34 mouse cellular contexts compared by ENCODE assay signal in the genomic region with DNA sequence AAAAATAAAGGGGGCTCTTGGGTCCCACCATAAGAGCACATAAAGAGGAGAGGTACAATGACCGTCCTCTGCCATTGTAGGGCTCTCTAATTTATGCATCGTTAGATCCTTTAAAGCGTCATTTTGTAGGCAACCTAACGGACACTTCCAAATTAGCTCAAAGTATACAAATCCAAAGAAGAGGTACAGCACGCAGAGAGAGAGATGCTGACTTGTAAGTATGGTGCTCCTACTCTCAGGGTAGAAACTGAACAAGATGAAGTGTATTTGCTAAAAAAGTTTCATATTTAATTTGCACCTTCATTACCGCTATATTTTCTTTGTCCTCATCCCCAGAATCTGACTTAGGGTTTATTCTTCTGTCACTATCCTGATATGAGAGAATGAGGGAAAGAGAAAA. TPM values are rescaled to one million over a fixed set of nuclear protein-coding genes. Genes with fewer than 3 reads are reported as not detected.
DNase-seq lines count a peak whose midpoint lies in the region; ATAC-seq and TF ChIP-seq lines count a peak whose summit lies in the region.
"Had no signal": no experiment of that assay in that cellular context is flagged by ENCODE, and none has a peak within 500 bp of the region (broad histone marks: within the 10 kb centered on the region; RNA-seq: fewer than 3 reads in every experiment).

No protein-coding gene starts in this region.

- no peak overlapping the region for H3K4me2 ChIP-seq in forebrain, embryonic 14.5 days (ENCODE audit: low read length)
- no peak overlapping the region for H3K4me2 ChIP-seq in forebrain, embryonic 16.5 days (ENCODE audit: low read length)
- no peak overlapping the region for H3K4me2 ChIP-seq in midbrain, embryonic 16.5 days (ENCODE audit: low read length)
- H3K4me2 ChIP-seq in midbrain, embryonic 14.5 days (ENCODE audit: low read length), result no peak overlapping the region

- ATAC-seq in forebrain, embryonic 14.5 days, result no peak
- ATAC-seq in forebrain, embryonic 16.5 days, result no peak
- ATAC-seq in midbrain, embryonic 16.5 days, result no peak
- no peak for ATAC-seq in midbrain, embryonic 14.5 days (ENCODE audit: low FRiP score, low TSS enrichment)
- ATAC-seq: activated CD4-positive, CD25-positive, alpha-beta regulatory T cell, adult 4 months; CD4-positive, CD25-positive, alpha-beta regulatory T cell, adult 4 months had no signal

- H3K9ac ChIP-seq in forebrain, embryonic 14.5 days (ENCODE audit: low read length), result no peak overlapping the region
- H3K9ac ChIP-seq in forebrain, embryonic 16.5 days (replicated peaks; ENCODE audit: low read depth, low read length), result no peak overlapping the region
- H3K9ac ChIP-seq in midbrain, embryonic 16.5 days (ENCODE audit: low read depth, low read length), result no peak overlapping the region
- no peak overlapping the region for H3K9ac ChIP-seq in midbrain, embryonic 14.5 days (replicated peaks; ENCODE audit: low read length)
- H3K9ac ChIP-seq: embryonic facial prominence, embryonic 15.5 days; heart, embryonic 13.5 days; hindbrain, embryonic 15.5 days; intestine, embryonic 15.5 days; limb, embryonic 13.5 days; lung, embryonic 15.5 days; neural tube, embryonic 12.5 days had no signal

- H3K27ac ChIP-seq in forebrain, embryonic 14.5 days (ENCODE audit: low read depth, low read length), result no peak overlapping the region
- H3K27ac ChIP-seq in forebrain, embryonic 16.5 days (ENCODE audit: low read length), result no peak overlapping the region
- no peak overlapping the region; the same call in 1 of the 2 replicates for H3K27ac ChIP-seq in midbrain, embryonic 10.5 days (replicated peaks)
- H3K27ac ChIP-seq in midbrain, embryonic 16.5 days (ENCODE audit: low read length), result no peak overlapping the region
- no peak overlapping the region for H3K27ac ChIP-seq in midbrain, embryonic 14.5 days (replicated peaks; ENCODE audit: low read depth, low read length)
- H3K27ac ChIP-seq: embryonic facial prominence, embryonic 10.5 days; embryonic facial prominence, embryonic 15.5 days; gastrocnemius, adult 2 months; heart, adult 2 months; heart, embryonic 13.5 days; hindbrain, embryonic 15.5 days; intestine, embryonic 15.5 days; limb, embryonic 13.5 days; lung, embryonic 15.5 days; neural tube, embryonic 12.5 days; stomach, postnatal 0 days had no signal

- peaks cover 76% of the 10 kb centered on the region for H3K27me3 ChIP-seq in forebrain, embryonic 14.5 days (replicated peaks; ENCODE audit: control insufficient read depth, insufficient read depth, low read length)
- H3K27me3 ChIP-seq in forebrain, embryonic 16.5 days (replicated peaks; ENCODE audit: control insufficient read depth, insufficient read depth, low read length), result peaks cover 50% of the 10 kb centered on the region
- H3K27me3 ChIP-seq in midbrain, embryonic 10.5 days (ENCODE audit: low read depth, poor library complexity, severe bottlenecking), result peaks cover 97% of the 10 kb centered on the region
- peaks cover 39% of the 10 kb centered on the region for H3K27me3 ChIP-seq in midbrain, embryonic 16.5 days (ENCODE audit: control insufficient read depth, insufficient read depth, low read depth, low read length)
- H3K27me3 ChIP-seq in midbrain, embryonic 14.5 days (ENCODE audit: control insufficient read depth, insufficient read depth, low read length), result peaks cover 76% of the 10 kb centered on the region

- H3K4me3 ChIP-seq in forebrain, embryonic 14.5 days (ENCODE audit: low read depth, low read length), result no peak overlapping the region
- no peak overlapping the region for H3K4me3 ChIP-seq in forebrain, embryonic 16.5 days (replicated peaks; ENCODE audit: low read length)
- peak overlapping the region; percentile 51 for H3K4me3 ChIP-seq in midbrain, embryonic 10.5 days
- H3K4me3 ChIP-seq in midbrain, embryonic 16.5 days (ENCODE audit: low read depth, low read length), result no peak overlapping the region
- no peak overlapping the region for H3K4me3 ChIP-seq in midbrain, embryonic 14.5 days (replicated peaks; ENCODE audit: low read depth, low read length)
- H3K4me3 ChIP-seq: heart, adult 2 months; myocyte had no signal

- DNase-seq in forebrain, embryonic 14.5 days (ENCODE audit: low spot score), result peak; percentile 4
- no peak for DNase-seq in midbrain, embryonic 10.5 days (ENCODE audit: low spot score)
- peak; percentile 53 for DNase-seq in brain, embryonic 14.5 days (ENCODE audit: low read depth)
- DNase-seq in midbrain, embryonic 14.5 days, result peak; percentile 22
- no peak for DNase-seq in kidney, postnatal 10 days
- DNase-seq: adrenal gland, adult 8-10 months; cerebellum, adult 8-10 months; gastrocnemius, postnatal 36 days; heart, postnatal 10 days; kidney, adult 2 months; layer of hippocampus, adult 9-11 months; right cerebral cortex, adult 18-20 months; spleen, adult 18-20 months; thymus, adult 2 months had no signal

- no peak for TF ChIP-seq CTCF in brain, embryonic 14.5 days (IDR thresholded peaks at IDR 0.05; ENCODE audit: borderline replicate concordance, extremely low read depth, insufficient read depth, insufficient read length)

- H3K9me3 ChIP-seq in forebrain, embryonic 14.5 days (replicated peaks; ENCODE audit: control insufficient read depth, low read length), result no peaks in the 10 kb centered on the region
- H3K9me3 ChIP-seq in forebrain, embryonic 16.5 days (ENCODE audit: control insufficient read depth, low read length), result no peaks in the 10 kb centered on the region
- no peaks in the 10 kb centered on the region for H3K9me3 ChIP-seq in midbrain, embryonic 10.5 days (replicated peaks)
- no peaks in the 10 kb centered on the region for H3K9me3 ChIP-seq in midbrain, embryonic 16.5 days (replicated peaks; ENCODE audit: control insufficient read depth, low read length, poor library complexity, severe bottlenecking)
- no peaks in the 10 kb centered on the region for H3K9me3 ChIP-seq in midbrain, embryonic 14.5 days (ENCODE audit: control insufficient read depth, low read length)
- H3K9me3 ChIP-seq: embryonic facial prominence, embryonic 10.5 days; embryonic facial prominence, embryonic 15.5 days; heart, embryonic 13.5 days; hindbrain, embryonic 15.5 days; intestine, embryonic 15.5 days; limb, embryonic 13.5 days; lung, embryonic 15.5 days; midbrain, embryonic 12.5 days; neural tube, embryonic 12.5 days had no signal

- H3K36me3 ChIP-seq in forebrain, embryonic 14.5 days (ENCODE audit: control insufficient read depth, insufficient read depth, low read length), result no peaks in the 10 kb centered on the region
- H3K36me3 ChIP-seq in forebrain, embryonic 16.5 days (ENCODE audit: control insufficient read depth, insufficient read depth), result no peaks in the 10 kb centered on the region
- H3K36me3 ChIP-seq in midbrain, embryonic 10.5 days, result no peaks in the 10 kb centered on the region
- no peaks in the 10 kb centered on the region for H3K36me3 ChIP-seq in midbrain, embryonic 16.5 days (ENCODE audit: control insufficient read depth, insufficient read depth, low read length)
- no peaks in the 10 kb centered on the region for H3K36me3 ChIP-seq in midbrain, embryonic 14.5 days (ENCODE audit: control insufficient read depth, insufficient read depth, low read length)
- H3K36me3 ChIP-seq: embryonic facial prominence, embryonic 10.5 days; embryonic facial prominence, embryonic 15.5 days; heart, embryonic 13.5 days; hindbrain, embryonic 15.5 days; intestine, embryonic 15.5 days; limb, embryonic 13.5 days; lung, embryonic 15.5 days; midbrain, embryonic 12.5 days; neural tube, embryonic 12.5 days had no signal

- TF ChIP-seq POLR2A in brain, embryonic 14.5 days (IDR thresholded peaks at IDR 0.05; ENCODE audit: borderline replicate concordance, extremely low read depth, insufficient read depth, insufficient read length, poor library complexity, severe bottlenecking), result no peak

- 5% methylated on average over 6 of the region's 6 CpGs for WGBS in forebrain, embryonic 14.5 days
- 3% methylated on average over 6 of the region's 6 CpGs for WGBS in forebrain, embryonic 16.5 days
- 8% methylated on average over 6 of the region's 6 CpGs for WGBS in midbrain, embryonic 10.5 days
- 5% methylated on average over 6 of the region's 6 CpGs for WGBS in midbrain, embryonic 16.5 days
- 3% methylated on average over 6 of the region's 6 CpGs for WGBS in midbrain, embryonic 14.5 days

- peaks cover 4% of the 10 kb centered on the region; the same call in 1 of the 2 replicates for H3K4me1 ChIP-seq in forebrain, embryonic 14.5 days (ENCODE audit: control insufficient read depth, insufficient read depth, low read length)
- peaks cover 18% of the 10 kb centered on the region for H3K4me1 ChIP-seq in forebrain, embryonic 16.5 days (replicated peaks; ENCODE audit: control insufficient read depth, insufficient read depth, low read length)
- H3K4me1 ChIP-seq in midbrain, embryonic 10.5 days, result peaks cover 20% of the 10 kb centered on the region
- H3K4me1 ChIP-seq in midbrain, embryonic 16.5 days (ENCODE audit: control insufficient read depth, insufficient read depth, low read length), result peaks cover 5% of the 10 kb centered on the region; the same call in 1 of the 2 replicates
- no peaks in the 10 kb centered on the region for H3K4me1 ChIP-seq in midbrain, embryonic 14.5 days (ENCODE audit: control insufficient read depth, insufficient read depth, low read length)

RNA-seq across cellular contexts. Expression of a gene that starts 0.7 kb away (rescaled TPM):
- polyA plus RNA-seq in forebrain, embryonic 14.5 days (2014; fragmentation: Nextera tagmentation; extraction: Ambion mirVana), result 0.87 and 1.3 TPM in 2 replicates
- polyA plus RNA-seq in forebrain, embryonic 16.5 days (2015; fragmentation: Nextera tagmentation; extraction: Ambion mirVana), result 0.11 TPM in 1 of 2 replicates, not detected in the other
- 1.3 TPM in 2 replicates for polyA plus RNA-seq in midbrain, embryonic 10.5 days (2016; fragmentation: Nextera tagmentation; extraction: Ambion mirVana)
- polyA plus RNA-seq in midbrain, embryonic 16.5 days (2015; fragmentation: Nextera tagmentation; extraction: Ambion mirVana), result 0.30 and 0.94 TPM in 2 replicates
- 2.2 and 2.5 TPM in 2 replicates for polyA plus RNA-seq in brain, embryonic 14.5 days (2012; rRNA removed)
- polyA plus RNA-seq in midbrain, embryonic 14.5 days (2014; fragmentation: Nextera tagmentation; extraction: Ambion mirVana), result not detected in 2 replicates
- polyA plus RNA-seq: activated CD4-positive, CD25-positive, alpha-beta regulatory T cell, adult 4 months; CD4-positive, CD25-positive, alpha-beta regulatory T cell, adult 4 months; embryonic facial prominence, embryonic 15.5 days; heart, adult 2 months; heart, embryonic 13.5 days; hindbrain, embryonic 15.5 days; intestine, embryonic 15.5 days; kidney, adult 2 months; kidney, embryonic 16.5 days; limb, embryonic 13.5 days; liver, embryonic 11.5 days; liver, embryonic 16.5 days; lung, embryonic 15.5 days; myocyte; neural tube, embryonic 12.5 days; stomach, postnatal 0 days had no signal

Comparison
In these comparisons a context has a peak if more than half of its experiments do, and no peak if none do; other contexts are left out.
1. DNase-seq: peak in forebrain, embryonic 14.5 days (single experiment), brain, embryonic 14.5 days (single experiment) and midbrain, embryonic 14.5 days (single experiment); none in midbrain, embryonic 10.5 days (single experiment) and kidney, postnatal 10 days (single experiment).